13 mouse cellular contexts compared by ENCODE assay signal in the genomic region with DNA sequence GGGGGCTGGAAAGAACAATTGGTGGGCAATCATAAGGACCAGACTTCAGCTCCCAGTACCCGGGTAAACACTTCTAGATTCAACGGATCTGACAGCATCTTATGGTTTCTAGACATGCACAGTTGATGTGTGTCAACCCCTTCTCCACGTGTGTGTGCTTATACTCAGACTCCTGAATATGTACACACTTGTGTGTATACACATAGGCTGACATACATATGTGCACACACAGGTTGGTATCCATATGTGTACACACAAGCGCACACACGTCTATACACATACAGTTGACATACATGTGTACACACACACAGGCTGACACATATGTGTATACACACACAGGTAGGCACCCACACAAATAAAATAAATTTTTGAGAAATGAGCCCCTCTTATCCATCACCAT.
"Had no signal": no experiment of that assay in that cellular context is flagged by ENCODE, and none has a peak within 500 bp of the region (broad histone marks: within the 10 kb centered on the region; RNA-seq: fewer than 3 reads in every experiment).

No protein-coding gene starts in this region.

- H3K4me2 ChIP-seq: limb, embryonic 15.5 days; lung, embryonic 15.5 days; midbrain, embryonic 15.5 days; neural tube, embryonic 13.5 days had no signal

- H3K4me3 ChIP-seq: limb, embryonic 15.5 days; lung, embryonic 15.5 days; midbrain, embryonic 10.5 days; midbrain, embryonic 15.5 days; neural tube, embryonic 13.5 days had no signal

- H3K27ac ChIP-seq: kidney, postnatal 0 days; limb, embryonic 15.5 days; lung, embryonic 15.5 days; midbrain, embryonic 10.5 days; midbrain, embryonic 15.5 days; neural tube, embryonic 13.5 days had no signal

- H3K36me3 ChIP-seq: limb, embryonic 15.5 days; lung, embryonic 15.5 days; midbrain, embryonic 10.5 days; midbrain, embryonic 15.5 days; neural tube, embryonic 13.5 days had no signal

- DNase-seq: kidney, adult 9 months; kidney, postnatal 36 days; layer of hippocampus, adult 9-11 months; layer of hippocampus, postnatal 36 days; lung, postnatal 14 days; retina, postnatal 1 day; right cerebral cortex, postnatal 4 days had no signal

- H3K4me1 ChIP-seq: limb, embryonic 15.5 days; lung, embryonic 15.5 days; midbrain, embryonic 10.5 days; midbrain, embryonic 15.5 days; neural tube, embryonic 13.5 days had no signal

- H3K9me3 ChIP-seq: limb, embryonic 15.5 days; lung, embryonic 15.5 days; midbrain, embryonic 10.5 days; midbrain, embryonic 15.5 days; neural tube, embryonic 13.5 days had no signal

- H3K27me3 ChIP-seq: limb, embryonic 15.5 days; lung, embryonic 15.5 days; midbrain, embryonic 15.5 days; neural tube, embryonic 13.5 days had no signal

- ATAC-seq: midbrain, embryonic 15.5 days had no signal

- H3K9ac ChIP-seq: limb, embryonic 15.5 days; lung, embryonic 15.5 days; midbrain, embryonic 15.5 days; neural tube, embryonic 13.5 days had no signal
